Mouse (Mus musculus) brain, embryonic 14.5 days (tissue): ENCODE data around the gene Lipc.

ENCODE experiments used
- CTCF ChIP-seq: fragments of 200-500 bp; IDR thresholded peaks from 2 replicates; pipeline ENCODE4 v1.5.1; 2012; ENCODE audit warnings: inconsistent platforms, mild to moderate bottlenecking, moderate library complexity, borderline replicate concordance; ENCODE audit not compliant: insufficient read depth, insufficient read length; ENCODE audit errors: extremely low read depth
- POLR2A ChIP-seq: fragments of 200-500 bp; IDR thresholded peaks from 2 replicates; pipeline ENCODE4 v1.6.1; 2012; ENCODE audit warnings: mild to moderate bottlenecking, inconsistent platforms, borderline replicate concordance; ENCODE audit not compliant: poor library complexity, insufficient read depth, insufficient read length, severe bottlenecking; ENCODE audit errors: extremely low read depth

- TF ChIP-seq CTCF (no peak), POLR2A (no peak)
These were observed 37.2 kb downstream of the Lipc start for GRCm38 (mm10) chr9:70914659-70915355.
